Mouse (Mus musculus) embryonic facial prominence, embryonic 10.5 days (tissue): ENCODE data around the gene Zfp366. TPM values are rescaled to one million over a fixed set of nuclear protein-coding genes. Genes with fewer than 3 reads are reported as not detected.

Experiments
- polyA plus RNA-seq: library from polyadenylated mRNA; unstranded; fragments of >200 nt; fragmentation: Nextera tagmentation; extraction: Ambion mirVana; gene quantifications from 2 replicates; pipeline ENCODE4 v1.2.1, GENCODE M21; 2016

The Zfp366 gene
- polyA plus RNA-seq, 1 experiment from 2014 or later = 0.56 TPM

Other genes starting within 250 kb of the Zfp366 start
- not detected in 2 replicates for gene 1700024P04Rik, start 200.3 kb upstream of the Zfp366 start, polyA plus RNA-seq
- 52.9 and 55.0 TPM in 2 replicates for gene Ptcd2, start 159.9 kb downstream of the Zfp366 start, polyA plus RNA-seq
- 82.8 and 88.2 TPM in 2 replicates for gene Mrps27, start 160.0 kb downstream of the Zfp366 start, polyA plus RNA-seq